Mouse (Mus musculus): ENCODE data around the gene Snap23.

Gene Snap23

GRCm38 (mm10) chr2:120589759-120590158 is 22.3 kb downstream of the Snap23 start:
- no peak for DNase-seq (ENCODE audit: low read depth)

GRCm38 (mm10) chr2:120592227-120592626 is 24.8 kb downstream of the Snap23 start:
- no peak for DNase-seq (ENCODE audit: low read depth)

- no peak for DNase-seq (ENCODE audit: low read depth)
These were observed 30.3 kb downstream of the Snap23 start for GRCm38 (mm10) chr2:120597734-120598133.

- no peak for DNase-seq (ENCODE audit: low read depth)
These were observed 32.0 kb downstream of the Snap23 start for GRCm38 (mm10) chr2:120599506-120599905.

- DNase-seq (ENCODE audit: low read depth): no peak
These were observed 38.7 kb downstream of the Snap23 start for GRCm38 (mm10) chr2:120606021-120606690.

GRCm38 (mm10) chr2:120608830-120609723 is 41.6 kb downstream of the Snap23 start, which contains the start of the genes Haus2 and Lrrc57:
TSS of gene Haus2 (plus strand) at chr2:120609383.
TSS of gene Lrrc57 (minus strand) at chr2:120609520.
- peak; percentile 85 for DNase-seq (ENCODE audit: low read depth)

GRCm38 (mm10) chr2:120616279-120617163 is 49.0 kb downstream of the Snap23 start:
- no peak for DNase-seq (ENCODE audit: low read depth)

GRCm38 (mm10) chr2:120619538-120619937 is 52.1 kb downstream of the Snap23 start:
- no peak for DNase-seq (ENCODE audit: low read depth)

- DNase-seq (ENCODE audit: low read depth): no peak
These were observed 55.4 kb downstream of the Snap23 start for GRCm38 (mm10) chr2:120622920-120623319.

GRCm38 (mm10) chr2:120628076-120628865 is 60.8 kb downstream of the Snap23 start:
- no peak for DNase-seq (ENCODE audit: low read depth)

GRCm38 (mm10) chr2:120628886-120629735 is 61.6 kb downstream of the Snap23 start, which contains the start of gene Stard9:
TSS of gene Stard9 (plus strand) at chr2:120629121.
- peak; percentile 99 for DNase-seq (ENCODE audit: low read depth)

- no peak for DNase-seq (ENCODE audit: low read depth)
These were observed 62.8 kb downstream of the Snap23 start for GRCm38 (mm10) chr2:120630246-120630645.

- no peak for DNase-seq (ENCODE audit: low read depth)
These were observed 63.2 kb downstream of the Snap23 start for GRCm38 (mm10) chr2:120630655-120631054.

GRCm38 (mm10) chr2:120631521-120631920 is 64.0 kb downstream of the Snap23 start:
- DNase-seq (ENCODE audit: low read depth): peak; percentile 55

GRCm38 (mm10) chr2:120631957-120632356 is 64.5 kb downstream of the Snap23 start:
- no peak for DNase-seq (ENCODE audit: low read depth)

GRCm38 (mm10) chr2:120640835-120641234 is 73.4 kb downstream of the Snap23 start:
- DNase-seq (ENCODE audit: low read depth): no peak

GRCm38 (mm10) chr2:120643836-120644235 is 76.4 kb downstream of the Snap23 start:
- no peak for DNase-seq (ENCODE audit: low read depth)

- DNase-seq (ENCODE audit: low read depth): no peak
These were observed 79.3 kb downstream of the Snap23 start for GRCm38 (mm10) chr2:120646777-120647176.

All from c-Kit-positive CD71-positive TER-119-negative erythroid progenitor cells, embryonic 14.5 days (primary cell).